Mouse (Mus musculus) small intestine, adult 2 months (tissue): ENCODE measurements around the gene Tmem258. TPM values are rescaled to one million over a fixed set of nuclear protein-coding genes. Genes with fewer than 3 reads are reported as not detected.

Source experiments
- H3K27ac ChIP-seq: fragments of 200-500 bp; 2 replicates; pipeline ENCODE4 v1.5.1; 2012; ENCODE audit warnings: low read depth, low read length, control low read depth, inconsistent platforms; ENCODE audit not compliant: insufficient read depth
- H3K27me3 ChIP-seq: fragments of 200-500 bp; 2 replicates; pipeline ENCODE4 v1.6.1; 2012; ENCODE audit warnings: mild to moderate bottlenecking, moderate library complexity, low read length, inconsistent platforms; ENCODE audit not compliant: control insufficient read depth, insufficient read depth
- H3K36me3 ChIP-seq: fragments of 200-500 bp; 2 replicates; pipeline ENCODE4 v1.6.1; 2012; ENCODE audit warnings: mild to moderate bottlenecking, low read length, control low read depth, inconsistent platforms; ENCODE audit not compliant: control insufficient read depth, insufficient read depth
- H3K4me1 ChIP-seq: fragments of 200-500 bp; 2 replicates; pipeline ENCODE4 v1.6.1; 2012; ENCODE audit warnings: low read length, inconsistent platforms, mixed read lengths; ENCODE audit not compliant: control insufficient read depth, insufficient read depth, insufficient read length
- H3K4me3 ChIP-seq: fragments of 200-500 bp; 2 replicates; pipeline ENCODE4 v1.5.1; 2012; ENCODE audit warnings: low read depth, mild to moderate bottlenecking, control low read depth, inconsistent platforms, low read length, moderate library complexity
- CTCF ChIP-seq: fragments of 200-500 bp; IDR thresholded peaks from 2 replicates; pipeline ENCODE4 v1.5.1; 2012; ENCODE audit warnings: low read depth, mild to moderate bottlenecking, control low read depth, inconsistent platforms, low read length, moderate library complexity, mixed read lengths; ENCODE audit not compliant: insufficient replicate concordance, insufficient read length; ENCODE audit errors: extremely low read depth
- POLR2A ChIP-seq: fragments of 200-500 bp; IDR thresholded peaks from 2 replicates; pipeline ENCODE4 v1.6.1; 2012; ENCODE audit warnings: low read depth, mild to moderate bottlenecking, control low read depth, inconsistent platforms, low read length, moderate library complexity
- WGBS: fragments of 180-500 bp; shearing (Covaris S2); methylation state at CpG from one replicate; pipeline ENCODE4 v1.1.7; 2018; 5-methylcytosine and 5-hydroxymethylcytosine counted together
- polyA plus RNA-seq: library from polyadenylated mRNA; depleted of rRNA; stranded (reverse); fragments of >200 nt; gene quantifications from 2 replicates; pipeline ENCODE4 v1.2.3, GENCODE M21; 2012

Gene Tmem258
- polyA plus RNA-seq, 1 experiment: 67.1 TPM

DNA sequence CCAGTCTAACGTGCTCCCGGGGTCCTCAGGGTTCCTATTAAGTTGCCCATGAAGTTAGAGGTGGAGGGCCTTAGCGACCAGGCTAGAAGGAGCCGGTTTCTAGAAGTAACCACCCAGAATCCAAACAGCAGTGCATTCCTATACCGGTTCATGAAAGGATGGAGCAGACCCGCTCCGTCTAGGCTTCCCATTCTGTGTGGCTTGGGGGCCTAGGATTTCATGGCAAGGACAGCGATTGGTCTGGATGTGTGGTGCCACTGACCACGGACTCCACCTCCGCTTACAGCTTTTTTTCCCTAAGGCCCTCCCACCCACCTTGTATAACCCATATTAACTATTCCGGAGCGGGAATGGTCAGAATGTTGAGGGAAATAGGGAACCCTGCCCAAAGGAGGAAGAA lies 19.7 kb upstream of the Tmem258 start:
- Histone ChIP-seq H3K4me1 (peaks cover 18% of the 10 kb centered on the region; the same call in 1 of the 2 replicates), H3K27me3 (no peaks in the 10 kb centered on the region), H3K36me3 (peaks cover under 1% of the 10 kb centered on the region; the same call in 1 of the 2 replicates), H3K27ac (peak overlapping the region; percentile 48; the same call in 1 of the 2 replicates), H3K4me3 (peak overlapping the region; percentile 92)
- no peak for TF ChIP-seq CTCF
- TF ChIP-seq POLR2A: no peak
- WGBS: 12% methylated on average over 12 of the region's 12 CpGs

GRCm38 (mm10) chr19:10185876-10186275 lies 17.9 kb upstream of the Tmem258 start:
- Histone ChIP-seq H3K27ac (no peak overlapping the region), H3K36me3 (peaks cover 7% of the 10 kb centered on the region), H3K27me3 (no peaks in the 10 kb centered on the region), H3K4me1 (peaks cover 21% of the 10 kb centered on the region; the same call in 1 of the 2 replicates), H3K4me3 (no peak overlapping the region)
- WGBS: 85% methylated on average over 3 of the region's 3 CpGs
- TF ChIP-seq POLR2A (no peak), CTCF (no peak)

- Histone ChIP-seq H3K4me1 (peaks cover 21% of the 10 kb centered on the region; the same call in 1 of the 2 replicates), H3K4me3 (no peak overlapping the region), H3K36me3 (peaks cover 7% of the 10 kb centered on the region), H3K27me3 (no peaks in the 10 kb centered on the region), H3K27ac (no peak overlapping the region)
- WGBS: 93% methylated on average over 8 of the region's 8 CpGs
- TF ChIP-seq POLR2A (no peak), CTCF (no peak)
These were observed 17.2 kb upstream of the Tmem258 start for GRCm38 (mm10) chr19:10186569-10186968.

DNA sequence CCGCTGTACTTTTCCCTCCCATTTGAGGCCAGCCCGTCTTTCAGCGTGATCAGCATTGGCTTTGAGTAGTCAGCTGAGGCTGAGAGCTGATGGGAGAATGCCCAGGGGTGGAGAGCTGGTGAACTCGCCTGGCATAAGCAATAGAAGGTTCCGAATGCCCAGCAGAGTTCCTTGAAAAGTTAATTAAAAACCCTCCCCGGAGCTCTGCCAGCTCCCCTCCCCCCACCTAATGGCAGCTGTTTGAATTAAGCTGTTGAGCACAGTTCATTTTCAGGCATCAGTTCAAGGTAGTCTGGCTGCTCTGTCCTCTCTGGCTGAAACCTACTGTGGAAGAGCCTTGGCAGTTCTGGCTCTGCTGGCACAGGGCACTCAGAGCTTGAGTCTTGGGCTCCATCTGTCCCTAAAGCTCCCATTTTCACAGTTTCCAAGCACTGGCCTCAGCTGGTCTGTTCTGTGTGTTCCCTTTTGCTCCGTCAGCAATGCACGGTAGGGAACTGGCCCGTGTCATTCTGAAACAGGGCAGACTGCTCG lies 15.5 kb upstream of the Tmem258 start:
- 22% methylated on average over 10 of the region's 10 CpGs for WGBS
- peak overlapping the region; percentile 47 for H3K27ac ChIP-seq
- H3K4me1 ChIP-seq: peaks cover 18% of the 10 kb centered on the region; the same call in 1 of the 2 replicates
- H3K27me3 ChIP-seq: no peaks in the 10 kb centered on the region
- no peak for TF ChIP-seq CTCF
- no peak for TF ChIP-seq POLR2A
- H3K36me3 ChIP-seq: peaks cover 8% of the 10 kb centered on the region
- no peak overlapping the region for H3K4me3 ChIP-seq

- H3K4me1 ChIP-seq: peaks cover 15% of the 10 kb centered on the region; the same call in 1 of the 2 replicates
- no peak for TF ChIP-seq POLR2A
- no peak for TF ChIP-seq CTCF
- peak overlapping the region; percentile 29; the same call in 1 of the 2 replicates for H3K27ac ChIP-seq
- no peak overlapping the region for H3K4me3 ChIP-seq
- H3K27me3 ChIP-seq: no peaks in the 10 kb centered on the region
- 60% methylated on average over 6 of the region's 6 CpGs for WGBS
- H3K36me3 ChIP-seq: peaks cover 11% of the 10 kb centered on the region
These were observed 14.8 kb upstream of the Tmem258 start for GRCm38 (mm10) chr19:10189022-10189421.

DNA sequence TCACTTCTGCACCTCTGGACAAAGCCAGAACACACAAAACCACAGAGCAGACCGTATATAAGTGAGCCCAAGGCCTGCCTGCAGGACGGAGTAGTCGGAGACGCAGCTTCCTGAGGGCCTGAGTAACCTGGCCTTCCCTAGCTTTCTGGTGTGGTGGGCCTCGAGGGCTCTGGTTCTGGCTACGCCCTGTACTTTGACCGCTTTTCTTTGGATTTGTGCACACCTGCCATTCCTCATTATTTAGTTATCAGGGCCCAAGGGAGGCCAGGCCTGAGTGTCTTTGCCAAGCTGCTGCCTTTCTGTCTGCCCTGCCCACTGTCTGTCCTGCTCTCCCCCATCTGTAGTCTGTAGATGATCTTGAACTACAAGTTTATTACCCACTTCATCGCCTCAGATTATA lies 13.9 kb upstream of the Tmem258 start:
- Histone ChIP-seq H3K4me3 (no peak overlapping the region), H3K27me3 (no peaks in the 10 kb centered on the region), H3K36me3 (peaks cover 11% of the 10 kb centered on the region), H3K4me1 (peaks cover 15% of the 10 kb centered on the region; the same call in 1 of the 2 replicates), H3K27ac (peak overlapping the region; percentile 40)
- TF ChIP-seq POLR2A (no peak), CTCF (no peak)
- WGBS: 36% methylated on average over 8 of the region's 8 CpGs

GRCm38 (mm10) chr19:10190796-10191195 lies 13.0 kb upstream of the Tmem258 start:
- Histone ChIP-seq H3K36me3 (peaks cover 11% of the 10 kb centered on the region), H3K27ac (no peak overlapping the region), H3K4me1 (peaks cover 15% of the 10 kb centered on the region; the same call in 1 of the 2 replicates), H3K27me3 (no peaks in the 10 kb centered on the region), H3K4me3 (no peak overlapping the region)
- no peak for TF ChIP-seq POLR2A
- peak; percentile 73; the same call in 1 of the 2 replicates for TF ChIP-seq CTCF
- 22% methylated on average over 2 of the region's 2 CpGs for WGBS
